Mouse (Mus musculus) kidney, adult 2 months (tissue): ENCODE measurements around the gene Rai14. TPM values are rescaled to one million over a fixed set of nuclear protein-coding genes. Genes with fewer than 3 reads are reported as not detected.
A peak's percentile ranks its signal among the peaks of the same experiment; 100 is the strongest.
"Not testable (repeated sequence)": the region's sequence is repeated elsewhere in the genome, so short reads cannot be mapped to it uniquely, and the experiment has no call there.

Experiments used
- DNase-seq: peaks from one replicate; pipeline ENCODE4 v3.0.0; 2021
- H3K27ac ChIP-seq: fragments of 200-500 bp; 2 replicates; pipeline ENCODE4 v1.5.1; 2012; ENCODE audit warnings: low read depth, low read length, control low read depth, inconsistent platforms; ENCODE audit not compliant: insufficient read depth
- H3K27me3 ChIP-seq: fragments of 200-500 bp; replicated peaks from 2 replicates; pipeline ENCODE4 v1.6.1; 2012; ENCODE audit warnings: mild to moderate bottlenecking, moderate library complexity, low read length, inconsistent platforms; ENCODE audit not compliant: control insufficient read depth, insufficient read depth
- H3K36me3 ChIP-seq: fragments of 200-500 bp; 2 replicates; pipeline ENCODE4 v1.6.1; 2012; ENCODE audit warnings: mild to moderate bottlenecking, moderate library complexity, low read length, inconsistent platforms; ENCODE audit not compliant: control insufficient read depth, insufficient read depth
- H3K4me1 ChIP-seq: fragments of 200-500 bp; 2 replicates; pipeline ENCODE4 v1.6.1; 2011; ENCODE audit warnings: low read length; ENCODE audit not compliant: control insufficient read depth, insufficient read depth
- H3K4me3 ChIP-seq: fragments of 200-500 bp; 2 replicates; pipeline ENCODE4 v1.5.1; 2011; ENCODE audit warnings: mild to moderate bottlenecking, low read depth, low read length, control low read depth; ENCODE audit not compliant: insufficient read depth
- CTCF ChIP-seq: fragments of 200-500 bp; conservative IDR thresholded peaks from 2 replicates; pipeline ENCODE4 v1.5.1; 2011; ENCODE audit warnings: low read depth, mild to moderate bottlenecking, control low read depth, low read length, moderate library complexity, mixed read lengths; ENCODE audit not compliant: insufficient read depth, insufficient read length
- POLR2A ChIP-seq: fragments of 200-500 bp; IDR thresholded peaks from one replicate; pipeline ENCODE4 v1.6.1; 2011; ENCODE audit warnings: low read depth, low read length, control low read depth
- WGBS: fragments of 180-500 bp; shearing (Covaris S2); methylation state at CpG from one replicate; pipeline ENCODE4 v1.1.7; 2018; 5-methylcytosine and 5-hydroxymethylcytosine counted together
- polyA plus RNA-seq: library from polyadenylated mRNA; depleted of rRNA; stranded (reverse); fragments of >200 nt; gene quantifications from 2 replicates; pipeline ENCODE4 v1.2.3, GENCODE M21; 2012; rRNA removed

Rai14 gene
- polyA plus RNA-seq, 1 experiment: 8.9 TPM

DNA sequence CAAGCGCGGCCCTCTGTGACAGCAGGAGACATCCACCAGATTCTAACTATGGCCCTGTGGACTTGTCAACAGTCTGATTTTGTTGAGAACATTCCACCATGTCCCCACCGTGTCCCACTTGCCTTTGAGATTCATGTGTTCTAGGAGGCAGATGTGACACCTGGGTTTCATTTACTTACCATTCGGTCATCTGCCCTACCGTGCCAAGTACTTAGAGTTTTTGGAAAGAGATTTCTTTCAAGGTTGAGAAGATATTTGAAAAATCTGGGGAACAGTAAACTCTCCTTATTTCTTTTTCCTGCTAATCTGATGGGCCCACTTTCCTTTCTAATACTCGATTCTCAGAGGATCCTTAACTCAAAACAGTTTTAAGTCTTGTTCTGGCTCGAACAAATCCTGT, 178.5 kb downstream of the Rai14 start:
- TF ChIP-seq CTCF (no peak), POLR2A (no peak)
- Histone ChIP-seq H3K36me3 (no peaks in the 10 kb centered on the region), H3K4me3 (no peak overlapping the region), H3K27ac (no peak overlapping the region), H3K27me3 (no peaks in the 10 kb centered on the region), H3K4me1 (no peaks in the 10 kb centered on the region)
- no peak for DNase-seq
- 87% methylated on average over 7 of the region's 7 CpGs for WGBS

DNA sequence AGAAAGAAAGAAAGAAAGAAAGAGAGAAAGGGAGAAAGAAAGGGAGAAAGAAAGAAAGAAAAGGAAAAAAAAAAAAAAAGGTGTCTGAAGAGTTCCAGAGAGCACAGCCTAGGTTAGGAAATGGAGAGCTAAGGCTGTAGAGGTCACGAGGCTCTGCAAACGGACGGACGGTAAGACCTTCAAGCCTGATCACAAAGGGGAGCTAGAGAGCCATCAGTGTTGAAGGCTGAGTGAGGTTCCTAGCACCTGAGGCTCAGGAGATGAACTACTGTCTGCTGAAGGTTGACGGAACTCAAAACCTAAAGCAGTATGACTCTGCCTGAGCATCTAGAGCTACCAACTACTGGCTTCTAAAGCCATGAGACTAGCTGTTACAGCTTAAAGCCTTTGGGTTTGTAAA, 179.8 kb downstream of the Rai14 start:
- H3K27ac ChIP-seq: no peak overlapping the region
- no peak overlapping the region for H3K4me3 ChIP-seq
- H3K4me1 ChIP-seq: no peaks in the 10 kb centered on the region
- peak; percentile 5 for DNase-seq
- H3K27me3 ChIP-seq: no peaks in the 10 kb centered on the region
- no peaks in the 10 kb centered on the region for H3K36me3 ChIP-seq
- TF ChIP-seq POLR2A (no peak), CTCF (peak; percentile 32; the same call in 1 of the 2 replicates)
- WGBS: 91% methylated on average over 5 of the region's 5 CpGs

DNA sequence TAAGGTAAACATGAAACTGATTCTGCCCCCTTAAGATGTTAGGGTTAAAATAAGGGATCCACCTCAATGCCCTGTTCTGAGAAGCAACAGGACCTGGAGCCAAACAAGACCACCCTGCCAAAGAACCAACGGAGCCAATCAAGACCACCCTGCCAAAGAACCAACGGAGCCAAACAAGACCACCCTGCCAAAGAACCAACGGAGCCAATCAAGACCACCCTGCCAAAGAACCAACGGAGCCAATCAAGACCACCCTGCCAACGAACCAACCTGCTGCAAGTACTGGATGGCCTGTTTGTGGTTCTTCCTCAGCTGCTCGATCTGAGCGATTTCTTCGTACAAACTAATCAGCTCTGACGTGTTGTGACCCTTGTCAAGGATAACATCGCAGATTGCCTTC, 181.1 kb downstream of the Rai14 start:
- H3K27ac ChIP-seq, H3K4me1 ChIP-seq, H3K4me3 ChIP-seq, H3K27me3 ChIP-seq, DNase-seq, H3K36me3 ChIP-seq: not testable (repeated sequence)
- whole genome bisulfite sequencing: 82% methylated on average over 10 of the region's 10 CpGs

- Histone ChIP-seq H3K36me3 (no peaks in the 10 kb centered on the region), H3K4me1 (no peaks in the 10 kb centered on the region), H3K27ac (no peak overlapping the region), H3K4me3 (no peak overlapping the region), H3K27me3 (no peaks in the 10 kb centered on the region)
- no peak for TF ChIP-seq CTCF
- TF ChIP-seq POLR2A: no peak
- DNase-seq: no peak
- 89% methylated on average over 4 of the region's 4 CpGs for WGBS
These were observed 183.1 kb downstream of the Rai14 start for GRCm38 (mm10) chr15:10531352-10531751.

DNA sequence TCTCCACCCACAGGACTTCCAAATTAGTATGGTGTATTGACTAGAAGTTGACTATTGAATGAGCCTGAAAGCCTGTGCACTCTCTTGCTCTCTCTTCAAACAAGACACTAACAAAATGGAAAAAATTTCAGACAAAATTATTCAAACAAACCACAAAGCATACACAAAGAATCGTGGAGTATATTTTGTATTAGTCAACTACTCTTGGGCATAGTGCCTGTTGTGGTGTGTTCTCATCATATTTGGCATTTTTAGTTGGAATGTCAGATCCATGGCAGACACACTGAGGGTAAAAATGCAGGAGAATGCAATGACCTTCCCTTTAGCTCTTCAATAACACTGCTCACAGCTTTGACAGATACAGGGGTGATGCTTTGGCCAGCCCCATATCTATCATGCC, 188.5 kb downstream of the Rai14 start:
- no peak for DNase-seq
- H3K4me1 ChIP-seq: no peaks in the 10 kb centered on the region
- no peaks in the 10 kb centered on the region for H3K27me3 ChIP-seq
- no peak overlapping the region for H3K27ac ChIP-seq
- no peaks in the 10 kb centered on the region for H3K36me3 ChIP-seq
- WGBS: 90% methylated on average over 1 of the region's 1 CpGs
- TF ChIP-seq CTCF (no peak), POLR2A (no peak)
- H3K4me3 ChIP-seq: no peak overlapping the region

Other genes with a start within 250 kb of the Rai14 start
- gene Dnajc21, start 244.1 kb downstream of the Rai14 start, polyA plus RNA-seq: 2.4 and 3.2 TPM in 2 replicates
- 1.7 and 3.1 TPM in 2 replicates for gene Brix1, start 228.7 kb downstream of the Rai14 start, polyA plus RNA-seq
- 9.8 and 10.4 TPM in 2 replicates for gene Rad1, start 228.6 kb downstream of the Rai14 start, polyA plus RNA-seq
- gene Ttc23l, start 156.0 kb downstream of the Rai14 start, polyA plus RNA-seq: 0.14 TPM in 1 of 2 replicates, not detected in the other
- gene C1qtnf3, start 237.7 kb upstream of the Rai14 start, polyA plus RNA-seq: 22.3 and 22.4 TPM in 2 replicates